Mouse (Mus musculus): ENCODE data around the gene Soat2.

The Soat2 gene

DNA sequence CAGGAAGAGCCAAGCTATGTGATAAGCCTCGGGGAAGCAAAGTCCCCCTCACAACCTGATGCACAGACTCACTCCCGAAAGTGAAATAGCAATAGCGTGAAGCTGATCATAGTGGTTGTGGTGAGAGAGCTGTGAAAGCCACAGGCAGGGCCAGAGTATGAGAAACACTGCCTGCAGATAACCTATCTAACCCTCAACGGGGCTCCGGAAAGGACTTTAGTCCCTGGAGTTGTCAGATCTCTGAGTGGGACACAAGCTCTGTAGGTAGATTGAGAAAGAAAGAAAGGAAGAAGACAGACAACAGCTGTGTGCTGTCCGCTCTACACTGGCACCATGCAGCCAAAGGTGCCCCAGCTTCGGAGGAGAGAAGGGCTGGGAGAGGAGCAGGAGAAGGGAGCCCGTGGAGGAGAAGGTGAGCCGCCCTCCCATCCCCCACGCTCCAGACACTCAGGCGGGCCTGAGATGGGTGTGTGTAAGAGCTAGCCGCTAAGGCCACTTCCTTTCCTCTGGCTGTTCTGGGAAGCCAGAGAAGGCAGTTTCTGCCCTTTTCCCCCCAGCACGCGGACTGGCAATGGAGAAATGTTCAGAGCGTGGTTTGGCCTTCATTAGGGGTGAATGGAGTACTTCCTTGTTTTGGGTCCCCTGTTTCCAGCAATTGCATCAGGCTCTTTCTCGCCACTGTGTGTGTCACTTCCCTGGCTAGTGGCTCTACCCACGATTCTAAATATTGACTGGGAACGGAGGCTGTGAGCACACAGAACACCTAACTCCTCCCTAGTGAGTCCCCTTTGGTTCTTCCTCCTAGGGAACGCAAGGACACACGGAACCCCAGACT, at the start of gene Soat2:
Gene Soat2 (plus strand): TSS at position 226 of the 835 bp plus-strand sequence.
- peak; percentile 55 to 71 for DNase-seq

DNA sequence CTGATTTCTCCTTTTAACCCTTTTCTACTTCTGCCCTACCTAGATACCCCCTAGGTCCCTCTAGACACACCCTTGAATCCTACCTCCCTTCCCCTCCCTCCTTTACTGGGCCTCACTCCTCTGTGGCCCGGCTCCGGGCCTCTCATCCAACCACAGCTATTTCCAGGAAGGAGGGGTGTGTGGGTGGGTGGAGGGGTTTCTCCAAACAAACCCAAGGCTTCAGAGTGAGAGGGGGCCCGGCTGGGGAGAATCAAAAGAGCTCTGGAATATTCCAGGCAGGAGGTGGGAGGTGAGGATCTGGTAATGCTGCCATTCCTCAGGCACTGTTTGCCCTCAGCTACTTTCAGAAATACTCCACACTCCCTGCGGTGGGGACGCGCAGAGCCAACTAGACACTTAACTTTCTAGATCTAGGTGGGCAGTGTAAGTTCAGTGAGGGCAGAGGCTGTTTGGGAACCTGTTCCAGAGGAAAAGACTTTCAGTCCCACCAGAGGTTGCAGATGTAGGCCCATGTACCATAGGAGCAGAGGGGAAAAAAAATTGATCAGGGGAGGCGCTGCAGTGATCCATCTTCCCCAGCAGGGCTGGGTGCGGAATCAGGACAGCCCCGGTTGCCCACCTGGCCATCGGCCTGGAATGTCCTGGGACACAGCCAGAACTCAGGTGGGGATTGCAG, 49.2 kb upstream of the Soat2 start:
- peak; percentile 19 to 62 for DNase-seq

- DNase-seq: peak; percentile 78 to 93
Measured at GRCm38 (mm10) chr15:102101672-102102541, 48.4 kb upstream of the Soat2 start.

DNA sequence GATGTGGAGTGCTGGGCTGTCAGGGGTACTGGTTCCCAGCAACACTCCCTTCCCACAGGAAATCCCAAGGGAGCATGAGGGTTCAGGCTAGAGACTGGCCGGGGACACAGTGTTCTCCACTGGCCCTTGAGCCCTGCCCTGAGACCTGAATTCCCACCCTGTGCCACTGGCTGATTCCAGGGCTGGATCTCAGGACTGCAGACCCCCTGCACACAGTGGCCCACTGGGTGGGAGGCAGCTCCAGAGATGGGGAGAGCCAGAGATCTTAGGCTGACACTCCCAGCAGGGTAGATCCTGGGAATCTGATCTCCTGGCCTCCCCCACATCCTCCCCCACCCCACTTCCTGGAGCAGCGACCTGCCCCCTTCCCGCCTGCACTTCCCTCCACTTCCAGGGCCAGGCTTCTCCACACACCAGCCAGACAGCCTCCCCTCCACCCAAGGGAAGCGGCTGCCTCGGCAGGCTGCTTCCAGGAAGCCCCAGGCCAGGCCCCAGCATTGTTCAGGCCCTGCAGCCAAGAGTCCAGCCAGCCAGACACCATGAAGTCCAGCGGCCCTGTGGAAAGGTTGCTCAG, 47.7 kb upstream of the Soat2 start:
- peak; percentile 81 to 92 for DNase-seq

GRCm38 (mm10) chr15:102103371-102103946, 46.9 kb upstream of the Soat2 start:
- DNase-seq: peak; percentile 48 to 84

- DNase-seq: peak; percentile 94 to 97
Measured at GRCm38 (mm10) chr15:102103947-102104555, 46.3 kb upstream of the Soat2 start.

DNA sequence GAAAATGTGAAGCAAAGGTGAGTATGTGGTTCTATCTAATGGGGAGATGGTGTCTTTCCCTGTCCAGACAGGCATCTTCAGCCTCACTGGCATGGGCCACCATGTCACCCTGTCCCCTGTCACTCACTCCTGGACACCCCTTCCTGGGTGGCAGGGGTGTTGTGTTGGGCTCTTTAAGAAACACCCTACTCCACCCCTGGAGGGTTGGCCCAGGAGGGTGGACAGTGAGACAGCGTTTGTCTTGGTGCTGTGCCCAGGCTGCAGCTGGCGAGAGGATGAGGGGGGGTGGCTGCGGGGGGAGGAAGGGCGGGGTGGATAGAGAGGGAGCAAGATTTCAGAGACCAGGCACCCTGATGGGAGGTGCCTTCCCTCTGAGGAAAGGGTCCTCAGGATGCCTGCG, 45.0 kb upstream of the Soat2 start:
- DNase-seq: peak; percentile 85 to 93

GRCm38 (mm10) chr15:102105764-102106730, 44.3 kb upstream of the Soat2 start:
- DNase-seq: peak; percentile 60 to 85

DNA sequence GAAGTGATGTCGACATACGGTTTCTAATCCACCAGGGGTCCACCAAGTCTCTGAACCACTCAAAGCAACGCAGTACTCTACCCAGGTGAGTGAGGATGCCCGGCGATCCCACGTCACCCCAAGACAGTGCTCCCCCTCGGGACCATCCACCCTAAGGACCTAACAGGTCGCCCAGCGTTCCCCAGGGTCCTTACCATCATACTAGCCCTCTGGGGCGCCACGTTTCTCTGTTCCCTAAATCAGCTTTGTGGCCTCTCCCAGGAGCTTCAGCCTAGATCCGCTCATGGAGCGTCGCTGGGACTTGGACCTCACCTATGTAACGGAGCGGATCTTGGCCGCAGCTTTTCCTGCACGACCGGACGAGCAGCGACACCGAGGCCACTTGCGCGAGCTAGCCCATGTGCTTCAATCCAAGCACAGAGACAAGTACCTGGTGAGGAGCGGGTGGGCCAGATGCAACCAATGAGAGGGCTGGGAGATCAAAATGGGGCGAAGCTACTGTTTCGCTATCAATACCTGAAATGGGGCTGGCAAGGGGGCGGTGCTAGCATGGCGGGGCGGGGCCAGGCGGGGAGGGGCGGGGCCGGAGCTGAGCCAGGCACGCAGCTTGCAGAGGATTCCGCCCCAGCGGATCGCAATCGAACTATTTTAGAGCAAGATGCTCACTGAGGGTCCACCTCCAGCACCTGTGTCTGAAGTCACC, 43.4 kb upstream of the Soat2 start:
- peak in 1 of 2 experiments; percentile 55 for DNase-seq

DNA sequence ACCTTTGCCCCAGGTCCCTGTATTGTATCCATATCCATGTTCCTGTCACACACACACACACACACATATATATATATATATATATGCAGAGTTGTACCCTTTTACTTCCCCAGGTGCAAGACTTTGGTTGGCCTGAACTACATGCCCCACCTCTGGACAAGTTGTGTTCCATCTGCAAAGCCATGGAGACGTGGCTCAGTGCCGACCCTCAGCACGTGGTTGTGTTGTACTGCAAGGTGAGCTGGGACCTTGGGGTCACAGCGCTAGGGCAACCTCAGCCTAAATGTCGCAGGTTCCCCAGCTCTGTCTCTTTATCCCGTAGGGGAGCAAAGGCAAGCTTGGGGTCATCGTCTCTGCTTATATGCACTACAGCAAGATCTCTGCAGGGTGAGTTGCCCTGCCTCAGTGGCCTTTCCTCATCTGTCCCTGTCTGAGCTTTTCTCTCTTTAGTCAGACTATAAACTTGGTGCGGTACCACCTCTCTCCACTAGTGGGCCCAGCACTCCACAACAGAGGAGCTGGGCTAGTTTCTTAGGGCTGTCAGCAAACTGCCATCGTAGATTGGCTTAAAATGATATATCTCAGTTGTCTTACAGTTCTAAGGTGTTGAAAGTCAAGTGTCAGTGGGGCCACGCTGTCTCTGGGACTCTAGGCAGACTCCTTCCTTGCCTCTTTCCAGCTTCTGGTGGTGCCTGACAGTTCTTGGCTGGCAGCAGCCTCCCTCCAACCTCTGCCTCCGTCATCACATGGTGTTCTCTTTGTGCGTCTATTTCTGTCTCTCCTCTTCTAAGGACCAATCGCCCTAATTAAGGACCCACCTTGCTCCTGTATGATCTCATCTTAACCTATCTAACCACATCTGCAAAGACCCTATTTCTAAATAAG, 42.4 kb upstream of the Soat2 start:
- DNase-seq: peak; percentile 72 to 82

DNA sequence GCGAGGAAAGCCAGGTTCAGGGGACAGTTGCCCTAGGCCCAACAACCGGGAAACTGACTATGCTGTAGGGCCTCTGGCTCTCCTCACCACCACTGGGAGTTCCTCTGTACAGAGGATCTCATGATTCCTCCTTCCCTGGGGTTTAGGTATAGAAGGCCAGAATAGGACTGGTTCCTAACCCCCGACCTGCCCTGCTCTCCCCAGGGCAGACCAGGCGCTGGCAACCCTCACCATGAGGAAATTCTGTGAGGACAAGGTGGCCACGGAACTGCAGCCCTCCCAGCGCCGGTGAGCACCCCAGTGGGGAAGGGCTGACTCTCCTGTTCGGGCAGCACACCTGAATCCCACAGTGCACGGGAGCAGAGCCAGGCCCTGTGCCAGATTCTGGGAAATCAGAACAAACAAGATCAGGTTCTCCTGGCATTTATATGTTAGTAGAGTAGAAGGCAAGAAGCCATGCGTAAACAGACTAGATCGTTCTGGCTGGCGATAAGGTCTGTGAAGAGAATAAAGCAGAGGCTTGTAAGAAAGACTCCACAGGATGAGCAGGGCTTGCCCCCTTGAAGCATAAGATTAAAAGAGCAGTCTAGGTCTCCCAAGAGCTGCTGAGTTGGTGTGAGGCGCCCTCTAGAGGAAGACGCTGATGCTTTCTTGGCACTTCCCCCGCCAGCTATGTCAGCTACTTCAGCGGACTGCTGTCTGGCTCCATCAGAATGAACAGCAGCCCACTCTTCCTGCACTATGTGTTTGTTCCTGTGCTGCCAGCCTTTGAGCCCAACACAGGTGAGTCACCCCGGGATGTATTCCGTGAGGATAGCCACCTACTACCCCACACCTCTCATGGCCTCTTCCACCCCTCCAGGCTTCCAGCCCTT, 41.4 kb upstream of the Soat2 start:
- DNase-seq: peak; percentile 83 to 87

DNA sequence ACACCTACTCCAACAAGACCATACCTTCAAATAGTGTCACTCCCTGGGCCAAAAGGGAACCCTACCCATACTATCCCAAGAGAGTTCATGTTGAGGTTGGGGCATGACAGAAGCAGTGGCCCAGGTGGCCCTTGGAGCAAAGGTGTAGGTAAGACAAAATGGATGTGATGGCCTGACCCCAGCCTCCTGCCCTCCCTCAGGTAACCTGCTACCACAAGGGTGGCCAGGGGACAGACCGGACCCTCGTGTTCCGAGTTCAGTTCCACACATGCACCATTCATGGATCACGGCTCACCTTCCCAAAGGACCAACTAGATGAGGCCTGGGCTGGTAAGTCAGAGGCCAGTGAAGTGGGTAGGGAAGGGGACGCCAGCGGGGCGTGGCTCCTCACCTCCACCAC, 40.1 kb upstream of the Soat2 start:
- DNase-seq: peak in 1 of 2 experiments; percentile 37

- peak in 1 of 2 experiments; percentile 49 for DNase-seq
Measured at GRCm38 (mm10) chr15:102110701-102111494, 39.4 kb upstream of the Soat2 start.

DNA sequence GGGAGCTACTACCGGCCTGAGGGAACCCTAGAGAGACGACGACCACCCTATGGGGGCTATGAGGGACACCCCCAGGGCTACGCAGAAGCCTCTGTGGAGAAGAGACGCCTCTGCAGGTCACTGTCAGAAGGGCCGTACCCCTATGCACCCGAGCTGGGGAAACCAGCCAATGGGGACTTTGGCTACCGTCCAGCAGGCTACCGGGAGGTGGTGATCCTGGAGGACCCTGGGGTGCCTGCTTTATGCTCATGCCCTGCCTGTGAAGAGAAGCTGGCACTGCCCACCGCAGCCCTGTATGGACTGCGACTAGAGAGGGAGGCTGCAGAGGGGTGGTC, 38.9 kb upstream of the Soat2 start:
- peak in 1 of 2 experiments; percentile 62 for DNase-seq

- no peak for DNase-seq
Measured at GRCm38 (mm10) chr15:102112181-102112580, 38.1 kb upstream of the Soat2 start.

GRCm38 (mm10) chr15:102112827-102113226, 37.5 kb upstream of the Soat2 start:
- DNase-seq: peak in 1 of 2 experiments; percentile 43

GRCm38 (mm10) chr15:102113674-102114073, 36.7 kb upstream of the Soat2 start:
- no peak for DNase-seq

Measured in kidney, postnatal 25 days (tissue).